Mouse (Mus musculus) embryo, embryonic 10.5 days (tissue): ENCODE measurements around the gene Slc6a11.
A peak's percentile ranks its signal among the peaks of the same experiment; 100 is the strongest.

Experiments
- DNase-seq: peaks from one replicate; pipeline ENCODE4 v3.0.0-alpha.2; 2015; ENCODE audit warnings: low spot score

Slc6a11 gene

DNA sequence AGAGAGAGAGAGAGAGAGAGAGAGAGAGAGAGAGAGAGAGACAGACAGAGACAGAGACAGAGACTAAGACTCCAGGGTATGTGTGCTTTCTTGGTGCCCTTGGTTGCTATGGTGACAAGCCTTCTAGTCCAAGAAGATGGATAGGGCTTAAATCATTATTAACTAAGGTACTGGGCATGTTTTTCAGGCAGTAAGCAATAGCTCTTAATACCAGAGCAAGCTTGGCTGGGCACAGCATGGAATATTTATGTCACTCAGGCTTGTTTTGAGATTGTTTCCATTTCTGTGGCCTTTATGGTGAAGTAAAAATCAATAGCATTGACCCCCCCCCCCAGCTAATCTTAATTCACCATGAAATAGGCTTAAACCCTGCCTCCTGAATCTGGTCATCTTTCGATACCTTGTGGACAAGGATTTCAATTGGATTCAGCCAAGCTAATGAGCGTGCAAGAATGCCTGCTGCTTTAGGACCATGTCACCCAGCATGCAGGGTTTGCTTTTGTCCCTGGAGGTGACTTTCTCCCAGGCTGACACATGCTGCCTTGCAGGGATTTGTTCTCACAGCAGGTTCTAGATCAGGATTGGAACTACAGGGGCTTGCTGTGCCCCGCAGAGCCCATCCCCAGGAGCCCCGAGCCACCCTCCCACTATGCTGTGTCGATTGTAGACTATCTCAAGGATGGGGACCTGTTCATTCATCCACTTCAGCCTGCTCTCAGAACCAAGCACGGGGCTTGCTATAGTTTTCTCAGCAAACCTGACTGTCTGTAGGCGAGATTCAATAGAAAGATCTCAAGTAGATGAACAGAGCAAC lies 51.5 kb downstream of the Slc6a11 start:
- peak; percentile 63 for DNase-seq

DNA sequence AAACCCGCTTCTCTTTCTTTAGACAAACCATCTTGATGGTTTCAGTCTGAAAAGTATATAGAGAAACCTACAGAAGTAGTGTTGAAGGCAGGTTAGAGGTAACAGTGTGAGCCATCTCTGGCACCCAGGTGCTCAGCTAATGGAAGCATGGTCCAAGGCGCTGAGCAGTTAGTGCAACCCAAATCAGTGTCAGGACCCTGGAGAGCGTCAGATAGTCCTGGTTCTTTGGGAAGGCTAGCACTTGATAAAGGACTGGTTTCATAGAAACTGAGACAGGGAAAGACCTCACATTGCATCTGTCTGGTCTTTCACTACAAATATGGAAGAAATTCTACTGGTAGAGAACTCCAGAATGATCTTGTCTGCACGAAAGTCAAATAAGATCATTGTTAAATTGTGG lies 56.1 kb downstream of the Slc6a11 start:
- peak; percentile 71 for DNase-seq

DNA sequence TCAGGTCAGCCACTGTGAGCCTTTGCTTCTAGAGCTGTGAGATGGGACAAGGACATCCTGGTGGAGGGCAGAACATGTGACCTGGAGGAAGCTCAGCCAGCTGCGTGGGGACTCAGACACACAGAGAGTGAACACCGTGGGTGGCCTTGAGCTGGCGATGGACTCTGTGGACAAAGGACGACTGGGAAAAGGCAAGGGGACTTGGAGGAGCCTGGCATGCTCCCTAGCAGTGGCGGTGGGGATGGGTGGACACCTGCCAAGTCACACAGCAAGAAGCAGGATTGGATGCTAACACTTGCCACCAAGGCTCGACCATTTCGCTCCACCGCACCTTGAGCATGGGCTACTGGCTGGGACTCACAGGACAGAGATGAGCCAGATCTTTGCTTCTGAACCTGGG lies 57.8 kb downstream of the Slc6a11 start:
- DNase-seq, result no peak

DNA sequence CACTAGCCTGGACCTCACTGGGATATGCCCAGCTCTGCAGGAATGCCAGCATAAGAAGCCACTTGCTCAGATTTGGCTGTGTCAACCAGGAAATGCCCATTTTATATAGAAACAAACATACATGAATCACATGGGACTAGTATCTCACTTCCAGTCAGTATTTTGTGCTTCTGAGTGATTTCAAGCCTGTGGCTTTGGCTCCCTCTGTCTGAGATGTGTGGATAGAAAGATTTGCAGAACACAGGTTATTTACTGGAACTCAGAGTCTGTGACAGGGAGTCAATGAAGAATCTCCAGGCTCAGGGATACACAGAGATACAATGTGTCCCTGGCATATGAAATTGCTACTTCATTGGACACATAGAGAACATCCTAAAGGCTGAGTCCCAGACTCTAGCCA lies 65.0 kb downstream of the Slc6a11 start:
- no peak for DNase-seq

DNA sequence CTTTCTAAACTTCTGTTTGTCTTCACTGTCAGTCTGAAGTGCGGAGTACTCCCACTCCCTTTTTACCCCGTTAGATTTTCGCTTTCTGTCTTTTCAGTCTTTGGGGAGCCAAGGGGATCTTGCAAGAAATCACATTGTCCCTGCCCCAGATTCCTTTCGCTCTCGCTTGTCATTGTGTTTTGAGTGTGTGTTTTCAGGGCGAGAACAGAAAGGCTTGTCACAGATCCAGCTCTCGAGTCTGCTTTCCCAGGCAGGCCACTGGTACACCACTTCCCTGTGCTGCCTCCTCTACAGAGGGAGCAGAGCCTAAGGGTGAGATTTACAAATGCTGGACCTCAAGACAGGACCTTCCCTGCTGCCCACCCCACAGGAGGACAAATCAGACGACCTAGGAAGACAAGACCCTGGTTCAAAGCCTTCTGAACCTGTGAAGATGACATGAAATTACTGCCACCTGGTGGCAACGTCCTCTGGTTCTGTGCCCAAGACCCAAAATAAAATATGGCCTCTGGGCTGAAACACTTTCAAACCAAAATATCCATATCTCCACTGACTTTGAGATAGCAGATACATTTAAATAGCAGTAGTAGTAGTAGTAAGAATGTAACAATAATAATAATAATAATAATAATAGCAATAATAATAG lies 68.3 kb downstream of the Slc6a11 start:
- DNase-seq, result peak; percentile 49

DNA sequence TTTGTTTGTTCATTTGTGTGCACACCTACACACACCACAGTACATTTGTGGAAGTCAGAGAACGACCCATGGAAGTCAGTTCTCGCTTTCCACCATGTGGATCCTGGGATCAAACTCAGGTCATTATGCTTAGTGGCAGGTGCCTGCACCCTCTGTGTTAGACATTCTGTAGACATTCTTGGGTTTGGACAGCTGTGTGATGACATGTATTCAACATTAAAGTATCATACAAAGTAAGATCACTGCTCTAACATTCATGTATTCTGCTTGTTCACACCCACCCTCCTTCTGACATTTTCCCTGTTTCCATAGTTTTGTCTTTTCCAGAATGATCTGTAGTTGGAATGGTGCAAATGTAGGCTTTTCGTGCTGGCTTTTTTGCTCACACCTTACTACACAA lies 73.5 kb downstream of the Slc6a11 start:
- no peak for DNase-seq

DNA sequence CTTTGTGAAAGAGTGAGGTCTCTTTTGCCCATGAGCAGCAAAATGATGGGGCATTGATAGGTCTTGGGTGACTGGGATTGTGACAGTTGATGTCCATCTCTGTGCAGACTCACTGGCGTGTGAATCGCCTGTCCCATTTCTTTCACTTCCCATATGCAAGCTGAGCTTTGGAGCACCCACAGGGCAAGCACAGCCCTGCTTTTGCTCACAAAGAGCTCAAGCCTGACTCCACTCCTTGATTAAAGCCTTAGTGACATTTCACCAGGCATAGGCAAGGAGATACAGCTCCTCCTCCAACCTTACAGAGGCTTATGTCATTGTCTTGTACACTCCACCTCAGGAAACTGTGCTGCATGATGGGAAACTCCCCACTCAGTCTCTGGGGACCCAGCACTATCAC lies 77.3 kb downstream of the Slc6a11 start:
- DNase-seq, result no peak

DNA sequence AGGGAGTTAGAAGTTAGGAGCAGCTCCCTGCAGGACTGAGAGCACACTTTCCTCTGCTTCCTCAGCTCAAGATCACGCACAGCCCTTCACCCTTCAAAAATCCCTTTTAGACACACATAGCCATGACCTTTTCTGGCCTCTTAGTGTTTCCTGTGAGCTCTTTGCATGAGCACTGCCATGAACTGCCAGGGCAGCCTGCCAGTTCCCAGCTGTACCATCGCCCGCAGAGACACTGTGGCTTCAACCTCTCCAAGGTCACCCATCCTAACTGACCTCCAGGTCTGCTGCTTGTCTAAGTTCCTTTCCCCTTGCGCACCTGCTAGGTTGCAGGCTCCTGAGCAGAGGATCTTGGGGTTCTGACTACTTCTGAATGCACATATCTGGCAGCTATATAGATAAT lies 83.4 kb downstream of the Slc6a11 start:
- DNase-seq, result no peak

DNA sequence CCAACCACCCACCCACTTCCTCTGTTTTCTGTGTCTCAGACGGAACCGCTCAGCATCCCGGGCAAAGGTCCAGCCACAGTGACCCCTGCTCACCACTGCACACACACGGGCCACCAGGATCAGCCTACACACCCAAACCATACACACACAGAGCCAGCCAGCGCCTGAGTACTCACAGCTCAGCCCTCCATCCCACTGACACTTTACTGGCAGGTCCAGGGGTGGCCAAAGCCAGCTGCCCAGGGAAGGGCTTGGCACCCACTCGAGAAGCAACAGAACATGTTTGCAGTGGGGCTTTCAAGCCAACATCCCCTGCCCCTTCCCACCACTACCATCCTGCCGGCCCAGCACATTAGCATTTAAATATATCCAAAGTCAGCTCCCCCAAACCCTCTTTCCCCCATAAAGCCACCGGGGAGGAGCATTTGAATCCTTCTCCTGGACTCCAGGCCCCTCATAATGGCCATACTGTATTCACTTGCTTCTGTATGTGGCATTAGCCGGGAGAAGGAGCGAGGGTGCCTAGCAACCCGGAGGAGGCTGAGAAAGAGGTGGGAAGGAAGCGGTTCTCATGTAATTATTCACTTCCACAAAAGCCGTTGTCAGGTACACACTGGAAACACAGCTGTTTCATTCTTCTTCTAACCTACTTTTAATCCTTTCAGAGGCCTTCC lies 85.8 kb downstream of the Slc6a11 start:
- DNase-seq, result peak; percentile 36

DNA sequence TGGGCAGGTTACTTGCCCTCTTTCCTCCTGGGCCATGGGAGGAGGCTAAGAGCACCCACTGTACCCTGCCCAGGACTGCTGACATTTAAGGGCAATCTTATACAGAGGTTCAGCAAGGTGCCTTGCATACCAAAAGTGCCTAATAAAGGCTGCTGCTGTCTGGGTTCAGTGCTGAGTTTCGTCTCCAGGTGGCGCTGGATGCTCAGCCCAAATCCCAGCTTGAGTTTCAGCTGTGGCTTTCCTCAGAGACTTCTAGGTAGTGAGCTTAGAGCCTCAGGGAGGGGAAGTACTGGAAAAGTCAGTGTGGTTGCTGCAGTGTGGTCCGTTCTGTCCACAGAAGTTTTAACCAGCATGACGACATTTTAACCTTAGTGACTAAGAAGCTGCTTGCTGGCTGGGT lies 93.4 kb downstream of the Slc6a11 start:
- DNase-seq, result peak; percentile 51

DNA sequence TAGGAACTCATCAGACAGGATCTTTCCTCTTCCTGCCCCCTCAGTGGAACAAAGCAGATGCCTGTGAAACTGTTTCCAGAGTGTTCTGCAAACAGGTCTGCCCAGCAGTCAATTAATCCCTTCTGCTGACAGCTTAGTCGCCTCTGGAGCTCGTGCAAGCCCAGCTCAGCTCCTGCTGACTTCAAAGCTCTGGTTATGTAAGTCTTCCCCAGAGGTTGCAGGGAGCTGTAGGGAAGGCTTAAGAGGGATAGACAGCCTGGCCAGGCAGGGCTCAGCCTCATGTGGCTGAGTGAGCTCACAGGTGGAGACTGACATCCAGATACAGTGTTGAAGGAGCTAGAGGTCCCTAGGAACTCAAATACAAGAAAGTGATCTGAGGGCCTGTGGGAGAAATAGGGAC lies 96.3 kb downstream of the Slc6a11 start:
- DNase-seq, result peak; percentile 28

DNA sequence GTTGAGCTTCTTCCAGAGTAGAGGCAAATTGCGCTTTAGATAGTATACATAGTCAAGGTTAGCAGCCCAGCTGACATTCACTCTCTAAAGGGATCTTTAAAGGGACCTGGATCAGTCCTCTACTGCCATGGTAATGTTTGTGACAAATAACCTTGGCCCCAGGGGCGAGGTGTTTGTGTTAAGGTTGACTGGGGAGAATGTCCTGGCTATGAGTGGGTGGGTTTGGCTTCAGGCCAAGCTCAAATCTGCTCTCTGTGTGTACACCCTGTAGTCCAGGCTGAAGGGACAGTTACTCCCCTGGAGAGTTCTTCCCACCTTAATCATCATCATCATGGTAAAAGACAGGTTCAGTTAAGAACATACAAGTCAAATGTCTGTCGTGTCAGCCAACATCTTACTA lies 97.2 kb downstream of the Slc6a11 start:
- DNase-seq, result no peak

DNA sequence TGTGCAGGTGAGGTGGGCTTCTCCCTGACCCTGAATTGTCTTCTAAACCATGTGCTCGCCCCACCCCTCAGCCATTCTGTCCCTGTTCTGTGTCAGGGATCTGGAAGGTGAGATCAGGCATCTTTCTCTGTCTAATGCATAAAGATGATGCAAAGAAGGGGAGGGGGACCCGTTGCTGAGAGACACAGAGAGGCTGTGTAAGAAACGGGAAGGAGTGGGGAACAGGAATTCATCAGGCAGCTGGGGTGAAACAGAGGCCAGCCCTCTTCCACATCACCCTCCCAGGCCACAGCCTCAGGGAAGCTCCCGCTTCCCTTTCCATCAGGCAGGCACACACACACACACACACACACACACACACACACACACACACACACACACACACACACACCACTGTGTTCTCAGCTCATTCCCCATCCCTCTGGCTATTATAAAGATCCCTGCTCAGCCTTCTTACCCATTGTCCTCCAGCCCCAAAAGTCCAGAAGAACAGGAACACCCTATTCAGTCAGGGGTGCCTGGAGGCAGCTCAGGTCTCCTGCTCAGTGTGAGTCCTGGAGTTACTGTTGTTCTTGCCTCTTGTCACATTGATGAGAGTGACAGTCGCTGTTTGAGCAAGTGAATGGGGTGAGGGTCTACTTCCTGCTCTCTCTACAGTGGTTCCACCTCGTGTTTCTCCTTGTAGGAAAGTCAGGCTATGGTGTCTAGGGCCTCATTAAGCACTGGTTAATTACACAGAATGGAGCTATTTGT lies 108.0 kb downstream of the Slc6a11 start:
- DNase-seq, result peak; percentile 28

DNA sequence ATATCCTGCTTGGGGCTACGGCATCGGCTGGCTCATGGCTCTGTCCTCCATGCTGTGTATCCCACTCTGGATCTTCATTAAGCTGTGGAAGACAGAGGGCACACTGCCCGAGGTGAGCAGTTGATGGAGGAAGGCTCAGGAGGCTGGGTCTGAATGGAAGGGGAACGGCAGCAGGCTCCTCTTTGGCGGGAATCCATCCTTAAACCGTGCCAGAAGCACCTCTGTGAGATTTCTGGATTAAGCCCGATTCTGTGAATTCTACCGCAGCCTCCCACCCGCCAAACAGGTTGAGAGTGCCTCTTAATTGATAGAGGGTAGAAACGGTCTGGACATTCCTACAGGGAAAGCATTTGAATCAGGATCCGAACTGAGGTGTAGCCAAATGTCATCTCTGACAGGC lies 114.6 kb downstream of the Slc6a11 start:
- no peak for DNase-seq

DNA sequence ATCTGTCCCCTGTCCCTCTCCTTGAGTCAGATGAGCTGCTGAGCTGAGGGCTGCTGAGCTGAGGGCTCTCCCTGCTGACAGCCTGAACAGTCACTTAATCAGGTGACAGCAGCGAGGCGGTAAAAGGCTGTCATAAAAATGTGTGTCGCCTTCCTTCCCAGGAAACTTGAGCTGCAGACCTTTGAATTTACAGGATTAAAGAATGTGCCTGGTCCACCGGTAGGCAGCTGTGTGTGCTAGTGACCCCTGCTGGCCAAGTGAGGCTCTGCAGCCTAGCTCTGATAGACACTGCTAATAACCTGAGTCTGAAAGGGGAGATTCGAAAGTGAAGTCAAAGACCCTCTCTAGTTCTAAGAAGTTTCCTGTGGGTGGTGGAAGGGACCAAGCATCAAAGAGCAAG lies 119.3 kb downstream of the Slc6a11 start:
- peak; percentile 87 for DNase-seq

DNA sequence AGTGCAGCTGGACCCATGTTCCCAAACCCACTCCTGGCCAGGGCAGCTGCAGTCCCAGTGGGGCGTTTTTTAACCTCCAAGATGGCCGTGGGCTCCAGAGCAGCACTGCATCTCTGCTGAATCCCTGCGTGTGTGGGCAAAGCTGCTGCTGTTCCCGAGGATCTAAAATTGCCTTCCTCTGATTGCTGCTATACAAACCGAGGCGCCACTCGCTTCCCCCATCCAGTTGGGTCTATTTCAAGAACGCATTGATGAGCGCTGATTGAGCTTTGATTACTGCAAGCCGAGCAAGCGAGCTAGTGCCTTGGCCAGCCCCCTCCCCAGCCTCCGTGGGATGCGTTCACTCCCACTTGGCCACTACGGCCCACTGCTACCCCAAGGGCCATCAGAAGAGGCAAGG lies 123.9 kb downstream of the Slc6a11 start:
- DNase-seq, result no peak

DNA sequence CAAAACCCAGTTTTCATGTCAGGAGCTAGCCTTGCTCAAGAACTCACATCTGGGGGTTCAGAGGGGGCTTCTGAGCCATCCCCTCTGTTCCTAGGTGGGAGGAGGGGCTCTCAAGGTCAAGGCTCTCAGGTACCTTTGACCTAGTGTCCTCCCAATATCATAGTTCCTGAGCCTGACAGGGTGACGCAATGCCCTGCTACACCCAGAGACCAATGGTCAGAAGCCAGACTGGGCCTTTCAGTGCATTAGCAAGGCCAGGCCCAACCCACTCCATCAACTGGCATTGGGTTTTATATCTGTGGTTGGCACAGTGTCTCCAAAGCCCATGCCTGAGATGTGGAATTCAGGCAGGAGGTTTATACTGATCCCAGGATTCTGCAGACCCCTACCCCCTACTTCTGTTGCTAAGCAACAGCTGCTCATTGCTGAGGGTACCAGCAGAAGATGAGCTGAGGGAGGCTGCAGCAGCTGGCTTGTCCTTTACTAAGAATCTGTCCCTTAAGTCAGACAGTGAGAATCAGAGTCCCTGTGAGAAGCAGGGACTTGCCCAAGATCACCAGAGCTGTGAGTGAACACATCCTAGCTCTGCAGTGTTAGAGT lies 126.8 kb downstream of the Slc6a11 start:
- no peak for DNase-seq

DNA sequence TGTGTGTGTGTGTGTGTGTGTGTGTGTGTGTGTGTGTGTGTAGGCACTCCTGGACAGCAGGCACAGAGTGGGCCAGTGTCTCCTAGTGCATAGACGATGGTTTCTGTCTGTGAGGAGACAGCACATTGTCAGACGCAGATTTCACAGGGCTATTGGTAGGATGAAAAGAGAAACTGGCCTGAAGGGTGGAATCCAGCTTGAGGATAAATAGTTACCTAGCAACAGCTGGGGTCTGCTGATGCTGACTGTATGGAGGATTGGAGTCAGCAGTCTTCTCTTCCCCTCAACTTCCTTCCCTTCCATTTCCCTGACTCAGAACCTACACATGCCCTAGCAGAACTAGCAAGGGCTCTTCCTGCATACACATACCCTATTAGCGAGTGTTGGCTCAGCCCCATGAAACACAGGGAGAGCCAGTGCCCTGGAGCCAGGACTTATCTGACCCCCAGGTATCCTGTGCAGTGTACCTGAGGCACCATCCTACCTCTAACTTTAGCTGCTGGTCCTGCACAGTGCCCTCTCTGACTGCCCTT lies 127.7 kb downstream of the Slc6a11 start:
- DNase-seq, result no peak

DNA sequence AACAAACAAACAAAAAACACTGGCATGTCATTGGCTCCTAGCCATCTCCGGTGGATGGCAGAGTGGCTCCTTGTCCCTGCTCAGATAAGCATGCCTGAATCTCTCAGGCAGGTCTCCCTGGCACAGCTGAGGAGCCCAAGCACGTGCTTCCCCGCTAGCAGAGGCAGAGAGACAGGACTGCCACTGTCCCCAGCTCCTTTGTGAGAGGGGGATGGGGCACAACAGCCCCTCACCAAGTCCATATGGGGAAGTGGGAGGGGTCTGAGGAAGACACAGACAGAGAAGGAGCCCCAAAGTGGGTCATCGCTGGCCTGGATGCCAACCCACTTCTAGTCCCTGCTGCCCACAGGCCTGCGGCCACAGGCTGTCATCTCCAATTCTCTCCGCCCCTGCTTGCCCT lies 130.6 kb downstream of the Slc6a11 start:
- no peak for DNase-seq

DNA sequence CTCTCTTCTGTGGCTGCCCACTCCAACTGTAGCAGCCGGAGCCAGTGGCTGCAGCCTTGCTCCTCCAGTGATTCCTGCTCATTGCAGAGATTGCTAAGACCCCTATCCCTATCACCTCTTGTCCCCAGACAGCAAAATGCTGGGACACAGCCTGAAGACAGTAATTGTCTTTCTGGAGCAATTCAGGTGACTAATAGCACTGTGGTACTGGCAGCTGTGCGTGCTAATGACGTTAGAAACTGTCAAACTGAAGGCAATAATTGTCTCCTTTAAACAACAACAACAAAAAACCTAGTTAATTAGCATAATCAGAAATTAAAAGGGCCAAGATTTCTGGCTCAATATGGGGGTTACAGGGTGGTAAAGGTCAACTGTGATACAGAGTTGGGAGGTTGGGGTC lies 133.0 kb downstream of the Slc6a11 start:
- no peak for DNase-seq

DNA sequence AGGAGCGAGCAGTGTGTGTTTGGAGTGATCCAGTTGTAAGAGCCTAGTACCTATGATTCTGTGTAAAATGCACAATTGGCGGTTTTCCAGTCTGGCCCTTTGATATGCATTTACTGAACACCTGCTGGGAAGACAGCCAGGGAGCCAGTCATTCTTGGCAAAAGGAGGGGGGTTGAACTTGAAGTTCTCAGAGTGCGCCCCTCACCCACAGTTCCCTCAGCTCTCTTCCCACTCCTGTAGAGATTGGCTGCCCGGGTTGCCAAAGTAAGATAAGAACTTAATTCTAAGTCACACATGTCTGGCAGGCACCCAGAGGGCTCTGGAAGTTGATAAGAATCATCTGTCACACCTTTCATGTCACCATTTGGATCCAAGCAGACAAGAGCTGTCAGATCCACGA lies 133.4 kb downstream of the Slc6a11 start:
- no peak for DNase-seq

DNA sequence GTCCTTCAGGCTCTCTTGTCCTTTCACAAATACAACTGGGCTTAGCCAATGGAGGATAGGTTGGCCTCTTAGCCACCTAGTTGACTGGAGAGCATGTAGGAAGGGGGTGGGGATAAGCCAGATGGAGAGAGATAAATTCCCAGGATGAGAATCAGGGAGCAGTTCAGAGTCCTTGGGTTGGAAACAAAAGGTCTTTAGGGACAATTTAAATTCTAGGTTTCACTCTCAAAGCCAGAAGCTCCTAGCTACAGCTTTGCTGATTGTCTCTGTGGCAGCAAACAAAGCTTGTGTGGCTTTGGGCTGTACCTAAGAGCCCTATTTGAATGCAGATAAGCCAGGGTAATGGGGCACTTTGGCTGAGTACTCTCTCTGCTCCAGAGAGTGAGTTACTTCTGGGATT lies 135.2 kb downstream of the Slc6a11 start:
- DNase-seq, result no peak
